Mouse (Mus musculus): Measurements from ENCODE around the gene Apbb1ip.

- TF ChIP-seq CTCF (conservative IDR thresholded peaks at IDR 0.05; ENCODE audit: low read length) (no peak), NANOG (IDR thresholded peaks at IDR 0.05; ENCODE audit: borderline replicate concordance, low read length) (no peak), POU5F1 (IDR thresholded peaks at IDR 0.05; ENCODE audit: borderline replicate concordance, low read length) (no peak)
Measured at GRCm38 (mm10) chr2:22822293-22822692, 48.4 kb downstream of the Apbb1ip start.
